ENCODE assay signal across 9 mouse cellular contexts in the genomic region with DNA sequence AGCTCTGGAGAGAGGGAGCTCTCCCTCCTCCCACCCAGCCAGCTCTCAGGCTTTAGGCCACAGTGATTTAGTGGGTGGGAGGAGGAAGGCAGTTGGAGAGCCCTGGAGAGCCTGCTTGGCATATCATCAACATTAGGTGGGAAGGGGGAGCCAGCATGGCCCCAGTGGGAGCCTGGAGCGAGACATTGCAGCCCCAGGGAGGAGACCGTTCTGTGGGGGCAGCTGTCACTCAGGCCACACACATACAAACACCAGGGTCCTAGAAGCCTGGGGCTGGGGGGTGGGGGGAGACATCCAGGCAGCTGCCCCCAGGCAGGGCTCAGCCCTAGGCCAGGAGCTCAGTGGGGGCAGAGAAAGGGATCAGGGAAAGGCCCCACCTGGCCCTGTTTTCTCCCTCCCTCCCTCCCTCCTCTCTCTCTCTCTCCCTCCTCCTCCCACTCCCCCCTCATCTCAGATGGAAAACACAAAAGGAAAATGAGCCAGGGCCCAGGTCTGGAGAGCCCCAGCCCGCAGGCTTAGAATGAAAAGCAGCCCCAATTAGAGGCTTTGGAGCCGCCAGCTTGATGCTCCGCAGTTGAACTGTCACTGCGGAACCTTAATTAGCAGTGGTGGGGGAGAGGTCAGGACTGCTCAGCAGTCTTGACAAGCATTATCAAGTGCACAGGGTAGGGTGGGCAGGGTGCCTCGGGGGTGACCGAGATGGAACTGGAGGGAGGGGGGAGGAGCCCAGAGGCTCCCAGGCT.
DNase-seq lines count a peak whose midpoint lies in the region; ATAC-seq and TF ChIP-seq lines count a peak whose summit lies in the region.
"Had no signal": no experiment of that assay in that cellular context is flagged by ENCODE, and none has a peak within 500 bp of the region (broad histone marks: within the 10 kb centered on the region; RNA-seq: fewer than 3 reads in every experiment).

No protein-coding gene starts in this region.

- DNase-seq in heart, adult 2 months = no peak
- peak; percentile 80 for DNase-seq in brain, adult 2 months (ENCODE audit: low read depth, low spot score)
- DNase-seq in ovary, postnatal 10 days (ENCODE audit: low spot score) = no peak
- no peak for DNase-seq in spleen, postnatal 10 days (ENCODE audit: low spot score in 2 of 2)
- DNase-seq: B cell, adult 2 months had no signal

- no peak for TF ChIP-seq EP300 in heart, adult 2 months (IDR thresholded peaks at IDR 0.05; ENCODE audit: insufficient read depth, low read depth, low read length)

- no peaks in the 10 kb centered on the region for H3K36me3 ChIP-seq in heart, embryonic 12.5 days
- no peaks in the 10 kb centered on the region for H3K36me3 ChIP-seq in heart, adult 2 months (ENCODE audit: control insufficient read depth, insufficient read depth, low read length)
- no peaks in the 10 kb centered on the region for H3K36me3 ChIP-seq in hindbrain, embryonic 12.5 days
- no peaks in the 10 kb centered on the region for H3K36me3 ChIP-seq in midbrain, embryonic 12.5 days

- no peaks in the 10 kb centered on the region for H3K9me3 ChIP-seq in heart, embryonic 12.5 days (replicated peaks)
- no peaks in the 10 kb centered on the region for H3K9me3 ChIP-seq in hindbrain, embryonic 12.5 days (replicated peaks)
- H3K9me3 ChIP-seq in midbrain, embryonic 12.5 days = no peaks in the 10 kb centered on the region

- no peaks in the 10 kb centered on the region for H3K27me3 ChIP-seq in heart, embryonic 12.5 days (replicated peaks)
- no peaks in the 10 kb centered on the region for H3K27me3 ChIP-seq in heart, adult 2 months (ENCODE audit: control insufficient read depth, insufficient read depth, low read length)
- H3K27me3 ChIP-seq in hindbrain, embryonic 12.5 days = no peaks in the 10 kb centered on the region
- peaks cover 47% of the 10 kb centered on the region for H3K27me3 ChIP-seq in midbrain, embryonic 12.5 days

- H3K4me1 ChIP-seq in heart, embryonic 12.5 days (replicated peaks) = peaks cover 78% of the 10 kb centered on the region
- H3K4me1 ChIP-seq in heart, adult 2 months (ENCODE audit: control insufficient read depth, insufficient read depth, low read length) = peaks cover 16% of the 10 kb centered on the region
- peaks cover 84% of the 10 kb centered on the region for H3K4me1 ChIP-seq in hindbrain, embryonic 12.5 days
- peaks cover 89% of the 10 kb centered on the region for H3K4me1 ChIP-seq in midbrain, embryonic 12.5 days

- WGBS in heart, embryonic 12.5 days = 18% methylated on average over 8 of the region's 8 CpGs
- 60% methylated on average over 8 of the region's 8 CpGs for WGBS in heart, adult 2 months
- WGBS in hindbrain, embryonic 12.5 days = 4% methylated on average over 8 of the region's 8 CpGs
- 6% methylated on average over 8 of the region's 8 CpGs for WGBS in midbrain, embryonic 12.5 days

- no peak for TF ChIP-seq POLR2A in heart, adult 2 months (IDR thresholded peaks at IDR 0.05; ENCODE audit: insufficient read depth, low read depth, low read length)

- H3K79me2 ChIP-seq in heart, adult 2 months (replicated peaks; ENCODE audit: control insufficient read depth, insufficient read depth, low read length) = no peaks in the 10 kb centered on the region

- H3K4me2 ChIP-seq in heart, embryonic 12.5 days = peak overlapping the region; percentile 28
- peak overlapping the region; percentile 19; the same call in 1 of the 2 replicates for H3K4me2 ChIP-seq in hindbrain, embryonic 12.5 days (replicated peaks)
- H3K4me2 ChIP-seq in midbrain, embryonic 12.5 days (replicated peaks) = peak overlapping the region; percentile 31

- peak overlapping the region; percentile 83 for H3K27ac ChIP-seq in heart, embryonic 12.5 days (ENCODE audit: poor library complexity, severe bottlenecking)
- no peak overlapping the region for H3K27ac ChIP-seq in heart, adult 2 months
- H3K27ac ChIP-seq in hindbrain, embryonic 12.5 days = peak overlapping the region; percentile 97
- H3K27ac ChIP-seq in midbrain, embryonic 12.5 days (replicated peaks) = peak overlapping the region; percentile 95

- peak overlapping the region; percentile 41; the same call in 1 of the 2 replicates for H3K9ac ChIP-seq in heart, embryonic 12.5 days
- no peak overlapping the region for H3K9ac ChIP-seq in heart, adult 2 months (ENCODE audit: low read depth, low read length)
- 0 out of 2 replicates have a peak overlapping the region, but pooled peaks have one; percentile 23 for H3K9ac ChIP-seq in hindbrain, embryonic 12.5 days
- peak overlapping the region; percentile 39; the same call in 1 of the 2 replicates for H3K9ac ChIP-seq in midbrain, embryonic 12.5 days (replicated peaks)

- intact Hi-C loops in heart, adult 2 months (cut with DNase I) = no loop called here

- TF ChIP-seq CTCF in heart, adult 2 months (IDR thresholded peaks at IDR 0.05) = no peak

- no peak overlapping the region for H3K4me3 ChIP-seq in heart, embryonic 12.5 days
- H3K4me3 ChIP-seq in heart, adult 2 months = no peak overlapping the region
- H3K4me3 ChIP-seq in hindbrain, embryonic 12.5 days = no peak overlapping the region
- H3K4me3 ChIP-seq in midbrain, embryonic 12.5 days = no peak overlapping the region

- ATAC-seq in heart, embryonic 12.5 days (ENCODE audit: insufficient number of reproducible peaks, low FRiP score) = peak; percentile 44; the same call in 1 of the 2 replicates
- ATAC-seq in hindbrain, embryonic 12.5 days (ENCODE audit: low FRiP score) = peak; percentile 88
- ATAC-seq in midbrain, embryonic 12.5 days (ENCODE audit: low FRiP score, low read depth) = peak; percentile 84
- ATAC-seq in CD4-positive, CD25-positive, alpha-beta regulatory T cell, adult 4 months = no peak
